Mouse (Mus musculus): ENCODE measurements around the gene Sipa1l2. TPM values are rescaled to one million over a fixed set of nuclear protein-coding genes. Genes with fewer than 3 reads are reported as not detected.
"Not testable (repeated sequence)": the region's sequence is repeated elsewhere in the genome, so short reads cannot be mapped to it uniquely, and the experiment has no call there.

The Sipa1l2 gene
- polyA plus RNA-seq, 1 experiment from 2014 or later = 31.8 TPM

DNA sequence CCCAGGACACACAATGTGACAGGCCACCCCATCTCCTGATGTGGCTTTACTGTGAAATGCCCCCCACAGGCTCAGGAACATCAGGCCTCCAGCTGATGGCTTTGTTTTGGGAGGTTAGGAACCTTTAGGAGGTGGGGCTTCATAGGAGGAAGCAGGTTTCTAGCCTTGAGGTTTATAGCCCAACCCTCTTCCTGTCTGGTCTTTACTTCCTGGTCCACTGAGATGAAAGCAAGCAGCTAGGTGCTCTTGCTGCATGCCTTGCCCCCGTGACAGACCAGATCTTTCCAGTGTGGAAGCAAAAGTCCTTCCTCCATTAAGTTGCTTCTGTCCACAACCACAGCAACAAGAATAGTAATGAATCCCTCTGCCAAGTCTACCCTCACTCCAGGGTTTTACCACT is 38.0 kb downstream of the Sipa1l2 start:
- Histone ChIP-seq H3K4me2 (replicated peaks) (no peak overlapping the region), H3K4me1 (replicated peaks) (peaks cover 88% of the 10 kb centered on the region), H3K9ac (replicated peaks) (no peak overlapping the region), H3K27ac (peak overlapping the region; percentile 54), H3K36me3 (peaks cover 8% of the 10 kb centered on the region; the same call in 1 of the 2 replicates), H3K27me3 (peaks cover 3% of the 10 kb centered on the region; the same call in 1 of the 2 replicates), H3K9me3 (no peaks in the 10 kb centered on the region), H3K4me3 (replicated peaks) (no peak overlapping the region)
- WGBS = 40% methylated on average over 1 of the region's 1 CpGs
- no peak for ATAC-seq

DNA sequence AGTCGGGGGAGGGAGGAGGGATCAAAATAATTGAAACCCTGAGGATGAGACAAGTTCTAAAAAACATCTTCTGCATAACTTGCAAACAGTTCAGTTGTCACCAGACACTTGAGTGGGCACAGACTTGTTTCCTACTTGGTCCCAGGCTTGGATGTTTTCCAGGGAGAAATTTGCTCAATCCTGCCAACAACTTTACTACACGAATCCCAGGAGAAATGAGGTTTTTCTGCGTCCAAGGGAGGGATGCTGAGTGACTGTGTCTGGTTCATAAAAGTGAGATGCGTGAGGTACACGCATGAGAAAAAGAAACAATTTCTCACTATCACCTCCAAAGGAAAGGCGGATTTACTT is 38.5 kb downstream of the Sipa1l2 start:
- Histone ChIP-seq H3K27ac (peak overlapping the region; percentile 54), H3K4me2 (replicated peaks) (no peak overlapping the region), H3K4me3 (replicated peaks) (no peak overlapping the region), H3K27me3 (peaks cover 3% of the 10 kb centered on the region; the same call in 1 of the 2 replicates), H3K4me1 (replicated peaks) (peaks cover 94% of the 10 kb centered on the region), H3K9me3 (no peaks in the 10 kb centered on the region), H3K9ac (replicated peaks) (no peak overlapping the region), H3K36me3 (0 out of 2 replicates have a peak, but pooled peaks cover 5% of the 10 kb centered on the region)
- no peak for ATAC-seq
- WGBS = 46% methylated on average over 6 of the region's 6 CpGs

DNA sequence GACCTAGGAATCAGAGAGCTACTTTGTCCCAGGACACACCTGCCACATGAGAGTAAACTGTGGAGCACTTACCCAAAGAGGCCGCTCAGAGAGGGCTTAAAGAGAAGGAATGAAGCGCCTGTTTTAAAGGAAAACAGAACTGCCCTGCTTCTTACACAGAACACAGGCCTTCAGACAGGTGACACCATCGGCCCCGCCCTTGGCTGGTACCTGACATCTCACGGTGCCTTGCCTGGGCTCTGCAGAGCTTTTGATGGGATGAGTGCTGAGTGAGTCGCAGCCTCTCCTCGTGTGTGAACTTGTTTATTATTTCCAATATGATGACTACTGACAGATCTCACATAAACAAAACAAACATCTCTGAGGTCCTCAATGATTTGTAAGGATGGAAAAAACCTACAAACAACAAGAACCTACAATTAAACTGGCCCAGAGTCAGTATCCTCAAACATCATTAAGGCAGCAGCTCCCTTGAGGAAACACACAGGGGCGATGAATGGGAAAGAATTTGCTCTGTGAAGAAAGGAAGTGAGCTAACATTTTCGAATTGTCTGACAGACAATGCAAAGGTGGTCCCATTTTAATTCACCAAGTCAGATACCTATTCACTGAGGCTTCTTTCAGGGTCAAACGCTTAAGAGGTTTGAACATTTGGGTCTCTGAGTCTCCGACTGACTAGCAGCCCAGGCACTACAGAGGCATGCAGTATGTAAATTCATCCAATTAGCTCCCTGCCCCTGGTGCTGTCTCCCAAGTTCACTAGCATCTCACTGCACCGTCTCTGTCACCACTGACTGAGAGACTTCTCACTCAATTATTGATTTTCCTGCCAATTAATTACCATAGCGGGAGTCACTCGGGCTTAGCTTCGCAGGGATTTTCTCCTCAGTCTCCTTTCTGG is 39.2 kb downstream of the Sipa1l2 start:
- no peak; the same call in 1 of the 2 replicates for ATAC-seq
- Histone ChIP-seq H3K9me3 (no peaks in the 10 kb centered on the region), H3K27ac (peak overlapping the region; percentile 54; the same call in 1 of the 2 replicates), H3K4me2 (replicated peaks) (no peak overlapping the region), H3K9ac (replicated peaks) (no peak overlapping the region; the same call in 1 of the 2 replicates), H3K4me3 (replicated peaks) (no peak overlapping the region), H3K27me3 (peaks cover 3% of the 10 kb centered on the region; the same call in 1 of the 2 replicates), H3K4me1 (replicated peaks) (peaks cover 98% of the 10 kb centered on the region), H3K36me3 (0 out of 2 replicates have a peak, but pooled peaks cover 2% of the 10 kb centered on the region)
- 38% methylated on average over 15 of the region's 15 CpGs for WGBS

DNA sequence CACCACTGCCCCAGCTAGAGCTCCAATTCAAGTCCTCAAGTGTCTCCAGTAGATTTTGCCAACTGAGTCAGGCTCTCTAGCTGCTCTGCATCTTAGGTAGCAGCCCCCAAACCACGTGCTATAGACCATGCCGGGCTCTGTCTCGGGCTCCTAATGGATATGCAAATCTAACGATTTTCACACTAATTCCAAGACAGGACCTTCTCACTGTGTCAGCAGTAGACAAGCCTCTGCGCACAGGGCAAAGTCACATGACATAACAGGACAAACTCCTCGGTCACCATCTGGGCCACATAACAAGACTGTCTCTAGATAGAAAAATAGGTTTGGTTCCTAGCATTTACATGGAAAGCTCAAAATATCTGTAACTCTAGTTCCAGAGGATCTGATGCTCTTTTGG is 40.6 kb downstream of the Sipa1l2 start:
- ATAC-seq = peak; percentile 46
- Histone ChIP-seq H3K36me3 (no peaks in the 10 kb centered on the region), H3K9ac (replicated peaks) (no peak overlapping the region), H3K4me1 (replicated peaks) (peaks cover 96% of the 10 kb centered on the region), H3K4me2 (replicated peaks) (no peak overlapping the region), H3K27me3 (peaks cover 3% of the 10 kb centered on the region; the same call in 1 of the 2 replicates), H3K27ac (no peak overlapping the region), H3K4me3 (replicated peaks) (no peak overlapping the region), H3K9me3 (no peaks in the 10 kb centered on the region)
- WGBS = 26% methylated on average over 6 of the region's 6 CpGs

DNA sequence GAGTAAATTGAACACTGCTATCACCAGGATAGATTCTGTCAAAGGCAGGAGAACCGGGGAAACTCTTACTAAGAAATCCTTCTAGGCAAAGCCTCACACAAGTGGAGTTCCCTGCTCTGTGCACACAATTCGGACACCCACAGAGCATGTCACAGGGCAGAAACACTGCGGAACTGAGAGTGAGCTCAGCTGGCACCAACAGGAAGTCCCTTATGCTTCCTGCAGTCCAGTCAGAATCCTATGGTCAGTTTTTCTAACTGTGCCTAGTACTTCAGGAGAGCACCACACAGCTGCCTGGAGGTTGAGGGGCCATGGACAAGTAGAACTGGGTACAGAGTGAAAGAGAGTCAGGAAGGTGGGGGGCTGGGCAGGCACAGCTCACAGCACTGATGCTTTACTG is 41.7 kb downstream of the Sipa1l2 start:
- no peak overlapping the region for H3K4me3 ChIP-seq (replicated peaks)
- H3K27me3 ChIP-seq = peaks cover 3% of the 10 kb centered on the region; the same call in 1 of the 2 replicates
- no peak for ATAC-seq
- H3K4me1 ChIP-seq (replicated peaks) = peaks cover 92% of the 10 kb centered on the region
- no peak overlapping the region for H3K9ac ChIP-seq (replicated peaks)
- H3K4me2 ChIP-seq (replicated peaks) = no peak overlapping the region
- no peaks in the 10 kb centered on the region for H3K9me3 ChIP-seq
- H3K36me3 ChIP-seq = no peaks in the 10 kb centered on the region
- H3K27ac ChIP-seq = peak overlapping the region; percentile 71
- 61% methylated on average over 3 of the region's 3 CpGs for WGBS

DNA sequence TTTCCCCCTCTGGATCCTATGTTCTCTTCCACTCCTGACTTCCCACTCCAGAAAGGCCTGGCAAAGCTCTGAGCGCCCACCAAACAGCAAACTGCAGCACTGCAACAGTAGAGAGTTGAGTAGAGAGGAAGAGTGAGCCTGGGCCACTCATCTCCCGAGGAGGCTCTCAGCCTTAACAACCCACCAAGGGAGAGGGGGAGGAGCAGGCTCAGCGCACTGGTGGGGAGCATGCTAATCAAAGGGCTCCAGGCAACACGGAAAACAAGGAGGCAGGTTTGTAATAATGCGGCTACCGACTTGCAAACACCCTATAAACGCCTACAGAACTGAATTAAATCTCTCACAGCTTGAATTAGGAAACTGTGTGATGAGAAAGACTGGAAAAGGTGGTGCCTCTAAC is 42.6 kb downstream of the Sipa1l2 start:
- ATAC-seq = peak; percentile 51; the same call in 1 of the 2 replicates
- Histone ChIP-seq H3K4me2 (replicated peaks) (0 out of 2 replicates have a peak overlapping the region, but pooled peaks have one; percentile 5), H3K27me3 (no peaks in the 10 kb centered on the region), H3K4me1 (replicated peaks) (peaks cover 92% of the 10 kb centered on the region), H3K36me3 (no peaks in the 10 kb centered on the region), H3K9me3 (no peaks in the 10 kb centered on the region), H3K4me3 (replicated peaks) (no peak overlapping the region), H3K9ac (replicated peaks) (no peak overlapping the region), H3K27ac (peak overlapping the region; percentile 71)
- WGBS = 11% methylated on average over 7 of the region's 7 CpGs

DNA sequence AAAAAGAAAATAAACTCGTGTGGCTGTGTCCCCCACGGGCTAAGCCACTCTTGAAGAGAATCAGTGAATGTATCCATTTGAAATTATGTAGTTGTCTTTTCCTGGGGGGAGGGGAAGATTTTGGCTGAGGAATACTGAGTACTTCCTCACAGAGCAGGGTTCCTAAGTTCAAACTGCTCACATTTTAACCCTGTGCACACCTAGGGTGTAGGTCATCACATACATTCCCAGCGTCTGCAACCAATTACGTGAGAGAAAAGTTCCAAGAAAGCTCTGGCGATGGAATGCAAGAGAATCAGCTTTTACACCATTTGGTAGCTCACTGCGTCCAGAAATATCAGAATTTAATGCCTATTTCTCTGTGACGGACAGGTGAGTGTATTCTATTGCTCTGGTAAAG is 43.0 kb downstream of the Sipa1l2 start:
- H3K4me2 ChIP-seq (replicated peaks) = 0 out of 2 replicates have a peak overlapping the region, but pooled peaks have one; percentile 5
- H3K27ac ChIP-seq = peak overlapping the region; percentile 71; the same call in 1 of the 2 replicates

DNA sequence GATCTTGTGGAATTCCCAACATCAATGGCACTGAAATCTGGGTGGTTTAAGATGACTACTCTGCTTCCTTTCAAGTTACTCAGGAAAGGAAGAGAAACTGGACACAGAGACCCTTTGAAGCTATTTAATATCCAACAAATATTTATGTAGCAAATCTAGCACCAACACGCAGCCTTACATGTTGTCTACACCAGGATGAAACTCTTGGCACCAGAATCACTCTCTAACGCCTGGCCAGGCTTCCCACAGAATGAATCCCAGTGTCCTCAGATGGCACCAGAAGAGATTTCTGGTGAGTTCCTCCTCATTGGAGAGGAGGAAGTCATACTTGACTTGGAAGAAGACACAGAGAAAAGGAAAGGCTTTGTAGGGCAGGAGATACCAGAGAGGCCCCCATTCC is 45.1 kb downstream of the Sipa1l2 start:
- WGBS = 90% methylated on average over 2 of the region's 2 CpGs
- Histone ChIP-seq H3K4me1 (replicated peaks) (peaks cover 80% of the 10 kb centered on the region), H3K36me3 (no peaks in the 10 kb centered on the region), H3K27ac (0 out of 2 replicates have a peak overlapping the region, but pooled peaks have one; percentile 19), H3K9ac (replicated peaks) (no peak overlapping the region), H3K27me3 (no peaks in the 10 kb centered on the region), H3K9me3 (no peaks in the 10 kb centered on the region), H3K4me3 (replicated peaks) (no peak overlapping the region), H3K4me2 (replicated peaks) (no peak overlapping the region)
- ATAC-seq = no peak

More for the DNA sequence above, 43.0 kb downstream of the Sipa1l2 start:
- Histone ChIP-seq H3K27me3 (no peaks in the 10 kb centered on the region), H3K4me1 (replicated peaks) (peaks cover 92% of the 10 kb centered on the region), H3K36me3 (no peaks in the 10 kb centered on the region), H3K4me3 (replicated peaks) (no peak overlapping the region), H3K9ac (replicated peaks) (no peak overlapping the region), H3K9me3 (no peaks in the 10 kb centered on the region)
- WGBS = 42% methylated on average over 7 of the region's 7 CpGs
- no peak for ATAC-seq

DNA sequence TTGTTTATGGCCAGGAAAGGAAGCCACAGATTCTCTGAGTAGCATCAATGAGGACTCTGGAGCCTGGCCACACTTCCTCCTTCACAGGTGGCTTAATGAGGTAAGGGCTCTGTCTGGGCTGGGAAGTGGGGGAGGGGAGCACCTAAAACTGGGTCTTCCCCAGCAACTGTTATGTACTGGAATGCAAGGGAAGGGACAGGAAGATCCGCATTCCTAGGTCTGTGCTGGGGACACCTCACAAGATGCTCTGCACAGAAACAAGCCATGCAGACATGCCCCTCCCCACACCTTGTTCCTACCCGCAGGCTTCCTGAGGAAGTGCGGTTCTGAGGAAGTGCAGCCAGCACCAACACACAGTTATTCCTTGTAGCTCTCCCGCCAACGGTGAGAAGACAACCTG is 46.4 kb downstream of the Sipa1l2 start:
- no peak for ATAC-seq
- Histone ChIP-seq H3K4me3 (replicated peaks) (no peak overlapping the region), H3K4me1 (replicated peaks) (peaks cover 68% of the 10 kb centered on the region), H3K27me3 (no peaks in the 10 kb centered on the region), H3K9me3 (no peaks in the 10 kb centered on the region), H3K36me3 (no peaks in the 10 kb centered on the region), H3K9ac (replicated peaks) (no peak overlapping the region), H3K27ac (no peak overlapping the region), H3K4me2 (replicated peaks) (no peak overlapping the region)
- WGBS = 46% methylated on average over 5 of the region's 5 CpGs

DNA sequence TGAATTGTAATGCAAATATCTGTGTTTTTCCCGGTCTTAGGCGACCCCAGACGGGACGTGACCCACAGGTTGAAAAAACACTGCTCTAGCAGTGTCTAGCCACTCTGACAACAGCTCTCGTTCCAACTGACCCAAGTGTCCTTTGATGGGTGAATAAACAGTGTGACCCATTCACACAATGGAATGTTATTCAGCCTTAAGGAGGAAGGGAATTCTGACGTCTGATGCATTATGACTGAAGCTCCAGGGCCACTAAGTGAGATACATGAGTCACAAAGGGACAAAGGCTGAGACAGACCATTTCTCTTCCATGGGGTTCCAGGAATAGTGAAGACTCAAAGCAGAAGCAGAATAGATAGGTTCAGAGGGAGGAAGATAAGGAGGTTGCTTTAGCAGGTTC is 47.5 kb downstream of the Sipa1l2 start:
- Histone ChIP-seq H3K4me1 (replicated peaks) (peaks cover 63% of the 10 kb centered on the region), H3K27me3 (no peaks in the 10 kb centered on the region), H3K27ac (no peak overlapping the region), H3K4me2 (replicated peaks) (no peak overlapping the region), H3K4me3 (replicated peaks) (no peak overlapping the region), H3K36me3 (no peaks in the 10 kb centered on the region), H3K9ac (replicated peaks) (no peak overlapping the region), H3K9me3 (no peaks in the 10 kb centered on the region)
- no peak for ATAC-seq
- WGBS = 34% methylated on average over 6 of the region's 6 CpGs

DNA sequence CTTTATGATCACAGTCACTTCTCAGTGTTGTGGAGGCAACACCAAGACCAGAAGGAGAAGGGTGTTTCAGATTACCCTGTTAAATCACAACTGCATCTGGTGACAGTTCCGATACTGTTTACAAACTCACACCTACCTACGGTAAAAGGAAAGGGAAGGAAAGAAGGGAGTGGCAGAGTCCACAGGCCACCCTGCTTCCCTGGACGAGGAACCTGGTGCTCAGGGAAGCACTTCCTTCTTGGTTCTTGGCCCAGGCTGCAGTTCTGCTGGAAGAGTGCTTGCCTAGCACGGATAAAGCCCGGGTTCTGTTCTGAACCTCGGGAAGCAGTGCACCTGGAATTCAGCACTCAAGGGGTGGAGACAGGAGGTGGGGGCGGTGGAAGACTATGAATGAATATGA is 48.5 kb downstream of the Sipa1l2 start:
- 79% methylated on average over 7 of the region's 7 CpGs for WGBS
- Histone ChIP-seq H3K36me3 (no peaks in the 10 kb centered on the region), H3K4me2 (replicated peaks) (no peak overlapping the region), H3K4me1 (replicated peaks) (peaks cover 53% of the 10 kb centered on the region), H3K9ac (replicated peaks) (no peak overlapping the region), H3K27ac (no peak overlapping the region), H3K4me3 (replicated peaks) (no peak overlapping the region), H3K9me3 (no peaks in the 10 kb centered on the region), H3K27me3 (no peaks in the 10 kb centered on the region)
- ATAC-seq = no peak

DNA sequence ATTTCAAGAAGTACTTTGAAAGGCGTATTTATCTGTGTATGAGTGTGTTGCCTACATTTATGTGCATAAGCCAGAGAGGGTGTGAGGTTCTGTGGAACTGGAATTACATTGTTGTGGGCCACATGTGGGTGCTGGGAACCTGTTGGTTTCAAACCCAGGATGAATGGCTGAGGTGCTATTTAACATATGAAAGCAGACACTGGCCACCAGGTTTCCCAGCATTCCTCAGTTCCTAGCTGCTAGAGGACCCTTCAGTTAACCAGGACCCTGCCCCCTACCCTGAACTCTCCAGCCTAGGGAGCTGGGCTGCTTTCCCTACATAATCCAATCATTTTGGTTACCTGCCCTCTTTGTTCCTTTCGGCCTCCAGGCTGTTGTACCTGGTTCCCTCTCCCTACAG is 49.3 kb downstream of the Sipa1l2 start:
- WGBS = 69% methylated on average over 2 of the region's 2 CpGs
- H3K36me3 ChIP-seq; H3K27ac ChIP-seq; H3K9me3 ChIP-seq; H3K4me3 ChIP-seq (replicated peaks); H3K27me3 ChIP-seq; H3K9ac ChIP-seq (replicated peaks); ATAC-seq; H3K4me2 ChIP-seq (replicated peaks): not testable (repeated sequence)
- H3K4me1 ChIP-seq (replicated peaks) = peaks cover 45% of the 10 kb centered on the region

Measured in midbrain, embryonic 13.5 days (tissue).